Mouse (Mus musculus) thymus, adult 2 months (tissue): Measurements from ENCODE around the gene Fam151b.

Experiments used
- CTCF ChIP-seq: fragments of 200-500 bp; IDR thresholded peaks from 2 replicates; pipeline ENCODE4 v1.5.1; 2012; ENCODE audit warnings: mild to moderate bottlenecking, control low read depth, low read length, moderate library complexity, borderline replicate concordance; ENCODE audit not compliant: control insufficient read depth, poor library complexity, insufficient read depth; ENCODE audit errors: extremely low read depth
- POLR2A ChIP-seq: fragments of 200-500 bp; IDR thresholded peaks from 2 replicates; pipeline ENCODE4 v1.6.1; 2012; ENCODE audit warnings: mild to moderate bottlenecking, low read length, control low read depth, moderate library complexity; ENCODE audit not compliant: control insufficient read depth, poor library complexity, insufficient read depth; ENCODE audit errors: extremely low read depth

DNA sequence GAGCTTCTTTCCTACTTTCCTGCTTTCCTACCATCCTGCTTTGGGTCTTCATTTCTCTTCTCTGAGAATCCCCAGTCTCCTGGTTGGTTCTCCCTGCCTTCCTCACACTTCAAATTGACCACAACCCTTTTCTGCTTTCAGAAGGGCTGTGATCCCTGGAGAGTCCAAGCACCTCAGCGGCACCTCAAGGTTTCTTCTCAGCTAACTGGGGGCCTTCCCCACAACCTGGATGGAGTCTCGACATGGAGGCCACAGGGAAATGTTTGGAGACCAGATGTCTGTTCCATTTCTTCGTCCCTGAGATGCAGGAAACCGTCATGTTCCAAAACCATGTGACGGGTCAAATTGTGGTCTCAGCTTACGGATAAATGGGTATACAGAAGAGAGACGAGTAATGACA is 36.9 kb downstream of the Fam151b start:
- TF ChIP-seq POLR2A (no peak), CTCF (no peak)
